Mouse (Mus musculus) frontal cortex, postnatal 14 days (tissue): ENCODE results near the gene Yeats2.
A peak's percentile ranks its signal among the peaks of the same experiment; 100 is the strongest.
"Not testable (repeated sequence)": the region's sequence is repeated elsewhere in the genome, so short reads cannot be mapped to it uniquely, and the experiment has no call there.

Experiments used
- DNase-seq, 2 experiments: peaks; one replicate each; pipeline ENCODE4 v3.0.0; 2022; ENCODE audit warnings: low spot score in 2 of 2

Yeats2 gene

DNA sequence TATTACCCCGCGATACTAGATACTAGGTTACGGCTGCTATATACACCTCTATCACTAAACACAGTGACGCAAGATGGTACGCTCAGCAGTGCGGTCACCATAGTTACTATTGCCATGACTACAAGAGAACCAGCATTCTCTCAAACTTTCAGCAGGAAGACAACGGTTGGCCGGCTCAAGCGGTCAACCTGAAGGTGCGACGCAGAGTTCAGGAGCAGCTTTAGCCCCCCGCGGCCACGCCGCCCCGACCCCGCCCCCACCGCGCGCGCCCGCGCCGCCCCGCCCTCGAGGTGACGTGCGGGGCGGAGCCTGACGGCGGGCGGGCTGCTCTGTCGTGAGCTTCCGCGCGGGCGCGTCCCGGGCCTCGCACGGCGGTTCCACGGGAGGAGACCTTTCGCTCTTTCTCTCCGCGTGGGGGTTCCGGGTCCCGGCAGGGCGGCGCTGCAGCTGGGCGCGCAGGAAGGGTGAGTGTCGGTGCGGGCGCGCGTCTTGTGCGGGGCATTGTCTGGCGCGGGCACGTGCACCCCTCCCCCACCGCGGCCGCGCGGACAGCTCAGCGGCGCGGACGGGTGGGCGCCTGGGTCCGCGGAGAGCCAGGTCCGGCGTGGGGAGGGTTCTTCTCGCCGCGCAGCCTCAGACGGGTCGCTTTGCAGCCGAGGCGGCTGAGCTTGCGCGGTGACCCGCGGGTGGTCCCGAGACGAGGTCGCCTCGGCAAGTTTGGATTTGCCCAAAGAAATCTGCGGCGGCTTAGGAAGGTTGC, at the start of gene Yeats2:
Yeats2 (plus strand) TSS at position 292 of the 760 bp plus-strand sequence.
- peak; percentile 75 to 77 for DNase-seq

DNA sequence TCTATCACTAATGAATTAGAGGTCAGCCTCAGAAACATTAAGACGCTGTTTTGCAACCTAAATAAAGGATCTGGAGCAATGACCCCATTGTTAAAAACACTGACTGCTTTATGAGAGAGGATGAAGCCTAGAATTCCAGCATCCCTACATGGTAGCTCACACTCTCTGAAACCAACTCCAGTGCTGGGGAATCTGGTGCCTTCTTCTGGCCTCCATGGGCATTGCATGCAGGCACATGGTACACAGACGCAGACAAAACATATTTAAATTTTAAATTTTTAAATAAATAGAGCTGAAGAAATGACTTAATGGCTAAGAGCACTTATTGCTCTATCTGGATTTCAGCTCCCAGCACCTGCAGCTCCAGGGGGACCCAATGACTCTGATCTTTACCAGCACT, 44.9 kb upstream of the Yeats2 start:
- no peak for DNase-seq

DNA sequence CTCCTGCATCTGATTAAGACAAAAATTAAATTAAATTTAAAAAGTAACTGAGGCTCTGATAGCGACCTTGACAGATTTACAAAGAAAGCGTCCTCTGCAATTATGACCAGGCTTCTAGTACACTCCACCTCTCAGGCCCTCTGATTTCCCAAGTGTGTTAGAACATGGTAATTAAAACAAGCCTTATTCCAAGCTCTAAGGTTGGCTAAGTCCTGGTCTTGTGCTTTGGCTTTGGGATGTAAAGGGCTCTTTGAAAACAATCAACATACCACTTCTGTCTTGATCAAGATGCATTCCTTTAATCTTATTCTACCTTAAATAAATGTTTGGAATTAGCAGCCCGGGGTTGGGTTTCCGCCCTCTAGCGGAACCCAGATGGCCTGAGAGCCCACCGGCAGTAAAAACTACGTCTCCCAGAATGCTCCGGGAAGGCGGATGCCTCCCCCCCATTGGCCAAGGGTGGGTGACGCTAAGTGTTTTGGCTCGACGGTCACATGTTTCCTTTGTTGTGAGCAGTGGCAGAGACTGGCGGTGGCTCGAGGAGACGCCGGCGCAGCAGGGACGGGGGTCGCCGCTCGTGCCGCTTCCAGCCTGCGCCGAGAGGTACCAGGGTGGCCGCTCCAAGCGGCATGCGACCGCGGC, 43.7 kb upstream of the Yeats2 start, which contains the start of gene Klhl24:
Klhl24 (plus strand) TSS at position 474 of the 642 bp plus-strand sequence.
- DNase-seq: peak; percentile 91 to 93

- peak; percentile 85 to 88 for DNase-seq
Observed at GRCm38 (mm10) chr16:20097711-20098374, 43.0 kb upstream of the Yeats2 start.

GRCm38 (mm10) chr16:20098375-20098727, 42.5 kb upstream of the Yeats2 start:
- DNase-seq: no peak

GRCm38 (mm10) chr16:20098866-20099629, 41.8 kb upstream of the Yeats2 start:
- DNase-seq: no peak

GRCm38 (mm10) chr16:20106996-20107395, 33.9 kb upstream of the Yeats2 start:
- DNase-seq: no peak

DNA sequence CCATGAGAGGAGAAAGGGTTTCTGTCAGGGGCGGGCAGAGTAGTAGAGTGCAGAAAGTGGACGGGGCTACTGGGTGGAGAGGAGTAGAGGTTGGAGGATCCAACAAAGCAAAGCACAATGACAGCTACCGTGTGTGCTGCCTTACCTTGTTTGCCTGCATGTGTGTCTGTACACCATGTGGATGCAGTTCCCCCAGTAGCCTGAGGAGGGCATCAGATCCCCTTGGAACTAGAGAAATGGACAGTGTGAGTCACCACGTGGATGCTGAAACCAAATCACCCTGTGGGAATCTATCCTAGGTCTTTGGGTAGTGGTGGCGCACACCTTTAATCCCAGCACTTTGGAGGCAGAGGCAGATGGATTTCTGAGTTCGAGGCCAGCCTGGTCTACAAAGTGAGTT, 31.9 kb upstream of the Yeats2 start:
- DNase-seq: no peak

- no peak for DNase-seq
Observed at GRCm38 (mm10) chr16:20112649-20113048, 28.2 kb upstream of the Yeats2 start.

- DNase-seq: no peak
Observed at GRCm38 (mm10) chr16:20116069-20116468, 24.8 kb upstream of the Yeats2 start.

GRCm38 (mm10) chr16:20126319-20126883, 14.5 kb upstream of the Yeats2 start:
- not testable (repeated sequence) for DNase-seq

DNA sequence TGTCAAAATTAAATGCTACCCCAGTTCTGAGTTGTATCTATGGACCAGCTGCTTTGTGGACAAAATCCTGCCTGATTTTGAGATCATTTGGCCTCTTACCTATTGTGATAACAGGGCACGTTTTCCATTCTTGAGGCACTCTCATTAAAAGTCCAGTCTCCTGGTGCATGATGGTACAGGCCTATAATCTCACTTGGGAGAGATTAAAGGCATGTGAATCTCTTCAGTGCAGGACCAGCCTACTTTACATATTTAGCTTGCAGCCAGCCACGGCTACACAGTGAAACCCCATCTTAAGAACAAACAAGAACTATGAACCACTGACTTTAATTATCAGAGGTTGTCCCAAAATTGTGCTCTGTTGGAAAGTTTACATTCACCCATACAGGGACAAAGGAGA, 10.5 kb upstream of the Yeats2 start:
- no peak for DNase-seq

GRCm38 (mm10) chr16:20144568-20144967, 3.7 kb downstream of the Yeats2 start:
- DNase-seq: no peak

- no peak for DNase-seq
Observed at GRCm38 (mm10) chr16:20151991-20152390, 11.1 kb downstream of the Yeats2 start.

DNA sequence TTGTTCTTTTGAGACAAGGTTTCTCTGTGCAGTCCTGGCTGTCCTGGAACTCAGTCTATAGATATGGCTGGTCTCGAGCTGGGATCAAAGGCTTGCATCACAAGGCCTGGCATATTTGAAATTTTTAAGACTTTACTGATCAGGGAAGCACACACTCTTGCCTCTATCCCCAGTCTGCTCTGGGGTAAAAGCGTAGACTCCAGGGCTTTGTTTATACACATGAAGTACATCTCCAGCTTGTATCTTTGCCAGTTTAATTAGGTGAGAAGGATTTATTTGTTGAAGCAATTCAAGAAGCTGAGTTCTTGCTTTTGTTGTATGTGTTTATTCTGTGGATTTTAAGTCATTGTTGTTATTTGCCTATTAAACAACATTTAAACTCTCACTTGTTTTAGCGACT, 12.9 kb downstream of the Yeats2 start:
- DNase-seq: no peak

- DNase-seq: no peak
Observed at GRCm38 (mm10) chr16:20160130-20160529, 19.3 kb downstream of the Yeats2 start.

- DNase-seq: no peak
Observed at GRCm38 (mm10) chr16:20169071-20169470, 28.2 kb downstream of the Yeats2 start.

DNA sequence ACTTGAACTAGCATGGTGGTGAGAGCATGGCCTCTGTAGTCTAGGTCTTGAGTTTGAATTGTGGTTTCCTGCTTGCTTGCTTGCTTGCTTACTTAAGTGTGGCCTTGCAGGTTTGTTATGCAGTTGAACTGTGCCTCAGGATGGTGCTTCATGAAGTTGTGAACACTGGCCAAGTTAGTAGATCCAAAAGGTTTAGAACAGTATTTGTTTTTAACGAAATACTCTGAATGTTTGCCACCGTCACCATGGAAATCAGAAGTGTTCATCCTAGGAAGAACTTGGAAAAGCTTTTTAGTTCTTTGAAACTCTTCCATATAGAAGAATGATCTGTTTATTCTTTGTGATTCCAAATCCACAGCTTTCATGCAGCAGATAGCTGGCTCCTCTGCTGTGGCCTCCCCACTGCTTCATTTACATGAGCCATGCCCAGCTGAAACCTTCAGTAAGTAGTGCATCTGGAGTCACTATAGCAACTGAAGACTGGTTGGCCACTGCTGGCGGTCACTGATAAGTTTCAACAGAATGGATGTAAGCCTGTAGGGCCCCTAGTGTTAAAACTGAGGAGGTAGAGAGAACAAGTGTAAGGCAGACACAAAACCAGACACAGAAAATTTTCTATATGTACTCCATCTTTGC, 28.7 kb downstream of the Yeats2 start:
- DNase-seq: no peak

DNA sequence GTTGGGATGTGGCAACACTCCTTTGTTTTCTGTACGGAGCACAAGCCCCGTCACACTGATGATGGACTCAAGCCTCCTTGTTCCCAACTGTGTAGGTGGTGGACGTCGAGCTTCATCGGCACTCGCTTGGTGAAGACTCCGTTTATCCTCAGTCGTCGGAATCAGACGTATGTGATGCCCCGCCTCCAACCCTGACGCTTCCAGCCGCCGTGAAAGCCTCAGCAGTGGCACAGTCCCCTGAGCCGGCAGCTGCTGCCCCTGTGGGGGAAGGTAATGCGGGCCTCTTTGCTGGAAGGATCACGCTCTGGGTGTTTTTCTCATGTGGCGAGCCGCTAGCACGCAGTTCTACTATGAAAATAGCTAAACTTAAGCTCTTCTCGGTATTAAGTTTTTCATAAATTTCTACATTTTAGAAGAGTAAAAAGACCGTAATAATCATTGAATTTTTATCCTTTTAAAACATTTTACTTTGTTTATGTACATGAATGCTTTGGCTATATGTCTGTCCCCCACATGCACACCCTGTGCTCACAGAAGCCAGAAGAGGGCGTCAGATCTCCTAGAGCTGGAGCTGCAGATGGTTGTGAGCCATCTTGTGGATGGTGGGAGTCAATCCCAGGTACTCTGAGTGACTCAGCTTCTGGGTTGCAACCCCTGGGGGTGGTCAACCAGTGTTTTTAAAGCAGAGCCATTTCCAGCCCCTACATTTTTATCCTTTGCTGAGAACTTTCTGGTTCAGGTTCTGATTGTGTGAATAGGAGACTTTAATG, 38.7 kb downstream of the Yeats2 start:
- DNase-seq: no peak

GRCm38 (mm10) chr16:20185368-20185767, 44.5 kb downstream of the Yeats2 start:
- DNase-seq: no peak
